Mouse (Mus musculus) layer of hippocampus, postnatal 10 days (tissue): ENCODE measurements around the gene Hdac1. TPM values are rescaled to one million over a fixed set of nuclear protein-coding genes. Genes with fewer than 3 reads are reported as not detected.
"Not testable (repeated sequence)": the region's sequence is repeated elsewhere in the genome, so short reads cannot be mapped to it uniquely, and the experiment has no call there.

Experiments used
- DNase-seq, 2 experiments: peaks; one replicate each; pipeline ENCODE4 v3.0.0; 2021; ENCODE audit warnings: low spot score in 2 of 2
- total RNA-seq, 2 experiments: library from RNA; stranded (reverse); gene quantifications; 2 replicates each; pipeline ENCODE4 v1.2.3; 2021

Gene Hdac1
- total RNA-seq, 2 experiments from 2014 or later = 40.5 to 40.9 TPM

GRCm38 (mm10) chr4:129561184-129561583, 18.7 kb upstream of the Hdac1 start:
- no peak for DNase-seq

- no peak for DNase-seq
Measured at GRCm38 (mm10) chr4:129558321-129558955, 15.9 kb upstream of the Hdac1 start.

- DNase-seq = no peak
Measured at GRCm38 (mm10) chr4:129557256-129557808, 14.8 kb upstream of the Hdac1 start.

- DNase-seq = peak; percentile 80 to 86
Measured at GRCm38 (mm10) chr4:129556532-129557223, 14.2 kb upstream of the Hdac1 start.

GRCm38 (mm10) chr4:129555862-129556531, 13.5 kb upstream of the Hdac1 start:
- peak; percentile 34 to 53 for DNase-seq

GRCm38 (mm10) chr4:129555421-129555861, 12.9 kb upstream of the Hdac1 start:
- peak; percentile 61 to 72 for DNase-seq

- DNase-seq = not testable (repeated sequence)
Measured at GRCm38 (mm10) chr4:129554512-129554911, 12.0 kb upstream of the Hdac1 start.

GRCm38 (mm10) chr4:129550295-129550694, 7.8 kb upstream of the Hdac1 start:
- DNase-seq = no peak

GRCm38 (mm10) chr4:129549306-129549705, 6.8 kb upstream of the Hdac1 start:
- DNase-seq = peak in 1 of 2 experiments; percentile 12

GRCm38 (mm10) chr4:129547631-129548030, 5.1 kb upstream of the Hdac1 start:
- DNase-seq = not testable (repeated sequence)

GRCm38 (mm10) chr4:129544106-129544505, 1.6 kb upstream of the Hdac1 start:
- DNase-seq = no peak

- peak in 1 of 2 experiments; percentile 34 for DNase-seq
Measured at GRCm38 (mm10) chr4:129541868-129542591, 483 bp downstream of the Hdac1 start.

- DNase-seq = peak; percentile 22 to 30
Measured at GRCm38 (mm10) chr4:129540012-129540411, 2.5 kb downstream of the Hdac1 start.

- DNase-seq = not testable (repeated sequence)
Measured at GRCm38 (mm10) chr4:129528901-129529300, 13.6 kb downstream of the Hdac1 start.

GRCm38 (mm10) chr4:129525889-129526288, 16.6 kb downstream of the Hdac1 start:
- DNase-seq = no peak

- DNase-seq = no peak
Measured at GRCm38 (mm10) chr4:129525338-129525737, 17.2 kb downstream of the Hdac1 start.

- no peak for DNase-seq
Measured at GRCm38 (mm10) chr4:129518519-129518918, 24.0 kb downstream of the Hdac1 start.

- no peak for DNase-seq
Measured at GRCm38 (mm10) chr4:129516925-129517324, 25.6 kb downstream of the Hdac1 start.

- DNase-seq = peak; percentile 82 to 87
Measured at GRCm38 (mm10) chr4:129514300-129514898, 28.1 kb downstream of the Hdac1 start.

GRCm38 (mm10) chr4:129513891-129514290, 28.6 kb downstream of the Hdac1 start:
- DNase-seq = no peak
